Mouse (Mus musculus) CD4-positive, CD25-positive, alpha-beta regulatory T cell, adult 2 months (primary cell): ENCODE results near the gene Stkld1.

Experiments used
- DNase-seq: peaks from one replicate; pipeline ENCODE4 v3.0.0-alpha.2; 2012; ENCODE audit warnings: low read depth, low spot score

Stkld1 gene

GRCm38 (mm10) chr2:26915927-26916728 is 17.7 kb upstream of the Stkld1 start, which contains the start of the genes Surf2 and Surf1:
Surf2 (plus strand) TSS chr2:26916367.
Surf1 (minus strand) TSS chr2:26916530.
- peak; percentile 90 for DNase-seq

- DNase-seq: no peak
Measured at GRCm38 (mm10) chr2:26916738-26917137, 17.1 kb upstream of the Stkld1 start.

GRCm38 (mm10) chr2:26919684-26920083 is 14.2 kb upstream of the Stkld1 start:
- DNase-seq: no peak

- no peak for DNase-seq
Measured at GRCm38 (mm10) chr2:26920190-26920855, 13.5 kb upstream of the Stkld1 start.

GRCm38 (mm10) chr2:26921784-26922183 is 12.1 kb upstream of the Stkld1 start:
- no peak for DNase-seq

- no peak for DNase-seq
Measured at GRCm38 (mm10) chr2:26927745-26928476, 5.9 kb upstream of the Stkld1 start.

GRCm38 (mm10) chr2:26930390-26930789 is 3.5 kb upstream of the Stkld1 start:
- DNase-seq: peak; percentile 85

GRCm38 (mm10) chr2:26932473-26933303 is 1.2 kb upstream of the Stkld1 start:
- peak; percentile 49 for DNase-seq

- peak; percentile 29 for DNase-seq
Measured at GRCm38 (mm10) chr2:26935286-26935685, 1.4 kb downstream of the Stkld1 start.

GRCm38 (mm10) chr2:26936425-26936824 is 2.6 kb downstream of the Stkld1 start:
- peak; percentile 51 for DNase-seq

GRCm38 (mm10) chr2:26941539-26941938 is 7.7 kb downstream of the Stkld1 start:
- DNase-seq: no peak

- DNase-seq: no peak
Measured at GRCm38 (mm10) chr2:26943253-26943652, 9.4 kb downstream of the Stkld1 start.

GRCm38 (mm10) chr2:26950411-26950810 is 16.6 kb downstream of the Stkld1 start:
- no peak for DNase-seq

GRCm38 (mm10) chr2:26951346-26951905 is 17.6 kb downstream of the Stkld1 start:
- no peak for DNase-seq

- no peak for DNase-seq
Measured at GRCm38 (mm10) chr2:26952193-26952592, 18.3 kb downstream of the Stkld1 start.

GRCm38 (mm10) chr2:26952866-26953265 is 19.0 kb downstream of the Stkld1 start:
- DNase-seq: no peak

- DNase-seq: no peak
Measured at GRCm38 (mm10) chr2:26954735-26955395, 21.0 kb downstream of the Stkld1 start.

GRCm38 (mm10) chr2:26956811-26957487 is 23.1 kb downstream of the Stkld1 start:
- no peak for DNase-seq

GRCm38 (mm10) chr2:26957488-26957859 is 23.6 kb downstream of the Stkld1 start:
- DNase-seq: no peak

- DNase-seq: peak; percentile 17
Measured at GRCm38 (mm10) chr2:26960756-26961155, 26.9 kb downstream of the Stkld1 start.
